Mouse (Mus musculus) gastrocnemius, postnatal 14 days (tissue): Measurements from ENCODE around the gene Naa80. TPM values are rescaled to one million over a fixed set of nuclear protein-coding genes. Genes with fewer than 3 reads are reported as not detected.

Experiments used
- DNase-seq: peaks from one replicate; pipeline ENCODE4 v3.0.0; 2021; ENCODE audit warnings: mixed read lengths
- intact Hi-C: fragments of 180-260 bp; cut with DNase I; formaldehyde crosslinking; loops from one replicate; pipeline ENCODE4 v1.15.1; 2025; ENCODE audit warnings: low total_unique reads
- total RNA-seq, 2 experiments: library from RNA; stranded (reverse); gene quantifications; 2 replicates each; pipeline ENCODE4 v1.2.3; 2021

Gene Naa80
- total RNA-seq, 2 experiments from 2014 or later: 12.0 TPM

GRCm38 (mm10) chr9:107587833-107588639 lies 9.3 kb downstream of the Naa80 start:
- intact Hi-C loops: no loop called here

DNA sequence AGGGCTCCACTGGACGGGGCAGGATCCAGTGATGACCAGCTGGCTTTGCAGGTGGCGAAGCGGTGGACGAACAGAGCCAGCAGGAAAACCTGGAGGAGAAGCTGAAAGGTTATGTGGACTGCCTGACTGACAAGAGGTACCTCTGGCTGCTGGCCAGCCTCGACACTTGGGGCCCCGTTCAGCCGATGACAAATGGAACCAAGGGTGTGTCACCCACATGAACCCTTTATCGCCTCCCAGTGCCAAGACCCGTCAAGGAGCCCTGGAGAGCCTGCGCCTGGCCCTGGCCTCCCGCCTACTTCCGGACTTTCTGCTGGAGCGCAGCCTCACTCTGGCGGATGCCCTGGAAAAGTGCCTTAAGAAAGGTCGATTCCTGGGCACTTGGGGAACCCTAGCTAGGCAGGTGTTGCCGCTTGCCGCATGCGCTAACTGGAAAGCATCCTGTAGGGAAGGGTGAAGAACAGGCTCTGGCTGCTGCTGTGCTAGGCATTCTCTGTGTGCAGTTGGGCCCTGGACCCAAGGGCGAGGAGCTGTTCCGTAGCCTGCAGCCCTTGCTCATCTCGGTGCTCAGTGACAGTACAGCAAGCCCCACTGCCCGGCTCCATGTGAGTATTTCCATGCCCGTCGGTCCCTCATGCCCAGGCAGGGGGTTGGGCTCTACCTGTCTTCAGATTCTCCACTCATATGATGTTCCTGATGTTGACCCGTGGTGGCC lies 11.5 kb downstream of the Naa80 start:
- DNase-seq: peak; percentile 66
- intact Hi-C loops: no loop called here

More at GRCm38 (mm10) chr9:107587833-107588639, 9.3 kb downstream of the Naa80 start:
- peak; percentile 56 for DNase-seq

- intact Hi-C loops: no loop called here
- no peak for DNase-seq
Observed at GRCm38 (mm10) chr9:107590773-107591060, 12.0 kb downstream of the Naa80 start.

DNA sequence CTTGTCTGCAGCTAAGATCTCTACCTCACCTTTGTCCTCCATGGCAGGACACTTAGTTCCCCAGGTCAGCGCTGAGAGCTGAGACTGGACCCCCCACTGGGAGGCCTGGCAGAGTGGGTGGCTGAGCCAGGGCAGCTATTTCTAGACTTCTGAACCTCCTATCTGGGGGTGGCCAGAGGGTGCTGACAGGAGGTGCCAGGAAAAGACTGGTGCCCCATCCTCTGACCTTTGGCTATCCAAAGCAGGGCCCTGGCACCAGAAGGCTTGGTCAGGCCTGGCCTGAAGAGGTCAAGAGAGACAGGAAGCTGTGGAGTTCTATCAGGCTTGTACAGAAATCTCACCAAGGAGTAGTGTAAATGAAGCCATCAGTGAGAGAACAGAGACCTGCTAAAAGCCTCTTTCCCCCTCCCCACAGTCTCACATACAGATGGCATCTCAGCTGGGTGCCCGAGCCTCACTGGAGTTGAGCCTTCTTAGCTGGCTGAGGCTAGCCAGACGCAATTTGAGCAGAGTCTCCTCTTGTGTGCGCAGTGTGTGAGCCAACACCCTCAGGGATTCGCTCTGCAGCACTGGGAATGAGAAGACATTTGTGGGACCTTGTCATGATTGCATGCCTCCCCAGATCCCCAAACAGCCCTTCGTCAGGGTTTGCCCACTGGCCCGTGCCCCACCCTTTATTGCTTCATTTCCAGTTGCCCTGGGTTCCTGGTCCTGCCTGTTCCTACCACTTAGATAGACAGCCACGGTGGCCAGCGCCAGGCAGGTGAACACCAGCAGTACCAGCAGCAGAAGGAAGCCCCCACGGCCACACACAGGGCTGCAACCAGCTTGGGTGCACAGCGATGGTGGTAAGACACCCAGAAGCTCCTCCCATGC lies 14.7 kb downstream of the Naa80 start:
- intact Hi-C loops: no loop called here
- peak; percentile 67 for DNase-seq

- intact Hi-C loops: no loop called here
Observed at GRCm38 (mm10) chr9:107594281-107595062, 15.8 kb downstream of the Naa80 start.

GRCm38 (mm10) chr9:107596619-107597569 lies 18.2 kb downstream of the Naa80 start:
- DNase-seq: peak; percentile 73
- intact Hi-C loops: no loop called here

More at GRCm38 (mm10) chr9:107594281-107595062, 15.8 kb downstream of the Naa80 start:
- no peak for DNase-seq

- intact Hi-C loops: no loop called here
- DNase-seq: no peak
Observed at GRCm38 (mm10) chr9:107598385-107598784, 19.7 kb downstream of the Naa80 start.

DNA sequence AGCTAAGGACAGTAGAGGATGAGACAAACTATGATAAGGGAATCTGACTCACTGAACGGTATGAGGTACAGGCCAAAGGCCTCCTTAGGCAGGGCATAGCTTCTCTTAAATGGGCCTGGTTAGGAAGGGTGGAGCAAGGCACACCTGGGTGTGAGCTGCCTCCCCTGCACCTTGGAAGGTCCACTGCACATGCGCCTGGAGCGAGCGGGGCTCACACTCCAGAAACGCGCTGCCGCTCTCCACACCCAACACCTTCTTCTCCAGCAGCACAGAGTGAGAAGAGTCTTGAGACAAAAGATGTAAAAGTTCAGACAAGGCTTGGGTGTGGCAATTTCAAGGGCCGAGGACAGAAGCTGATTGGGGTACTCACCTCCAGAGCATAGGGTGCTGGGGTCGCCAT lies 20.7 kb downstream of the Naa80 start:
- intact Hi-C loops: no loop called here
- no peak for DNase-seq

- intact Hi-C loops: loop anchor here (5.0 kb wide), 1 partner anchor 77 kb away; the partner anchor contains the start of gene Gnat1
- DNase-seq: peak; percentile 53
Observed at GRCm38 (mm10) chr9:107599842-107600241, 21.2 kb downstream of the Naa80 start.

DNA sequence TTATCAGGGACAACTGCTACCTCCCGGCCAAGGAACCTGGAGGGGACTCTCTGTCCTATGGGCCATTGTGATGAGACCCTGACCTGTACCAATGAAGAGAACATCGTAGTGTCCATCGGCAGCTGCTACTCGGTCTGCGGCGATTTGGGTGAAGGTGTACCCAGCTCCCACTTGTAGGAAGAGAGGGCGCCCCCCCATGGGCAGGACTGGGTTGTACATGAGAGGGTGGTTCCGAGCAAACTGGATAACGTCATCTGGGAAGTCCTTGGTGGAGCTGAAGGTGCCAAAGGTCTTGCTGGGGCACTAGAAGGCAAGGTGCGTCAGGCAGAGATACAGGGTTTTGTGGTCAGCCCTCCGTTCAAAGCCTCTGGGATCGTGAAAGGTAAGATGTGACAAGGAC lies 22.1 kb downstream of the Naa80 start:
- DNase-seq: no peak
- intact Hi-C loops: loop anchor here (5.0 kb wide), 1 partner anchor 77 kb away; the partner anchor contains the start of gene Gnat1

DNA sequence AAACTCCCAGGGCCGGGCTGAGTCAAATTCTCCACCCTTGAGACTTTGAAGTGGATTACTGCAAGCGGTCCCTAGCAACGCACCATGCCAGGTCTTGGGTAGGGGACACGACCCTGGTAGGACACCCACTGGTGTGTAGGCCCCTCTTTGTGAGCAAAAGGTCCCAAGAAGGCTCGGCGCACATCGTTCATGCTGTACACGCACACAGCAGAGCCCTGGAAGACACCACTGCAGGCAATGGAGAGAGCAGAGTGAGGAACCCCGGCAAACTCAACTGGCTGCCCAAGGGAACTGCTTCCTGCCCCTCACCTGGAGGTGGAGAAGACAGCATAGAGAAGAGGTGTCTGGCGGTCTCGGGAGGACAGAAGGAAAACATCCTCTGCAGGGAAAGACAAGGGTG lies 22.6 kb downstream of the Naa80 start:
- DNase-seq: no peak
- intact Hi-C loops: loop anchor here (5.0 kb wide), 1 partner anchor 76 kb away; the partner anchor contains the start of gene Gnat1

- peak; percentile 91 for DNase-seq
Observed at GRCm38 (mm10) chr9:107602068-107602648, 23.5 kb downstream of the Naa80 start.

GRCm38 (mm10) chr9:107603251-107603650 lies 24.6 kb downstream of the Naa80 start:
- intact Hi-C loops: loop anchor here (2.0 to 5.0 kb wide), 2 partner anchors 42 to 74 kb away; partner anchors contain the start of gene Gnat1
- no peak for DNase-seq

More at GRCm38 (mm10) chr9:107602068-107602648, 23.5 kb downstream of the Naa80 start:
- intact Hi-C loops: loop anchor here (2.0 to 5.0 kb wide), 2 partner anchors 43 to 75 kb away; partner anchors contain the start of gene Gnat1

- peak; percentile 52 for DNase-seq
- intact Hi-C loops: no loop called here
Observed at GRCm38 (mm10) chr9:107605041-107605661, 26.5 kb downstream of the Naa80 start.

GRCm38 (mm10) chr9:107606591-107606990 lies 27.9 kb downstream of the Naa80 start:
- DNase-seq: peak; percentile 53
- intact Hi-C loops: no loop called here

- intact Hi-C loops: no loop called here
- no peak for DNase-seq
Observed at GRCm38 (mm10) chr9:107607036-107607435, 28.3 kb downstream of the Naa80 start.
